Mouse (Mus musculus) cerebellum, postnatal 36 days (tissue): ENCODE measurements around the gene Fgfr2.
"Not testable (repeated sequence)": the region's sequence is repeated elsewhere in the genome, so short reads cannot be mapped to it uniquely, and the experiment has no call there.

ENCODE experiments used
- DNase-seq, 2 experiments: peaks; one replicate each; pipeline ENCODE4 v3.0.0; 2021 to 2022; ENCODE audit warnings: mixed read lengths in 2 of 2

Gene Fgfr2

DNA sequence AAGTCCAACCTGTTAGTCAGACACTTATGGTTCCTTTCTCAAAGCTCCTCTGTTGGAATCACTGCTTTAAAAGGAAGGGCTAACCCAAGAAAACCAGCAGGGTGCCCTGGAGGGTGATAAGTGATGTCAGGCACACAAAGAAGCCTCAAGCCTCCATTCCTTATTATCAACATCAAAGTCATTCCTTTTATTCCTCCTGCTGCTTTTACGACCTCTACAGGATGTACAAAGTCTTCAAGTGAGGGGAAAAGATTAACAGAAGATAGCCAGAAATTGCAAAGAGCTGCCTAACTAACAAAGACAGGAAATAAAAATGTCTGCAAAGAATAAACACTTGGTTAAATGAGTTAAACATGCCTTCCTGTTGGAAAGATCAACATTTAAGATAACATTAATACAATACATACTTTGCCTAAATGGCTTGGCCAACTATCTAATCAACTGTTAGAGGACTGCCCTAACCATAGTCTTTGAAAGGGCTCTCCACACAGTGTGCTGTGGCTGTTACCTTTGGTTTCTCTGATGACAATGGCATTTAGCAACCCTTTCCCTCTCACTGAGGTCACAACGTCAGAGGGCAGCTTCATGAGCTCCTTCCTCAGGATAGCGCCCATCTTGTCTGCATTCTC, 563.9 kb downstream of the Fgfr2 start:
- DNase-seq, result no peak

GRCm38 (mm10) chr7:132558141-132558736, 564.9 kb downstream of the Fgfr2 start:
- DNase-seq, result no peak

DNA sequence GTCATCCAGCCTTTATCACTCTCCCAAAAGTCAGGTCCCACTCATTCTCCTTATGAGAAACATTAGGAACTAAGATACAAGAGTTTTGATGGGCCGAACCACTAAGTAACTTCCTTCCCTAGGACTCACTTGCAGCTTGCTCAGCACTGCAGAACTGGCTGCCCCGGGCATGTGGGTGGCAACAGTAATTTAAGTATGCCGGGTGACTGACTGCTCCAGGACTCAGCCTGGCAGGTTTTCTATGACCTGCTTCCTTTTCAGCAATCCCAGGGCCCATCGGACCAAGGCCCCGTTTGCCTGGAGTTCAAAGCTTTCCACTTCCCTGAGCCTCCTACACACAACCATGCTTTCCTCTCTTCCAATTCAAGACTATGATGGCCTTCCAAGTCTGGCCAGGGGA, 566.6 kb downstream of the Fgfr2 start:
- DNase-seq, result no peak

- no peak for DNase-seq
Measured at GRCm38 (mm10) chr7:132555911-132556310, 567.2 kb downstream of the Fgfr2 start.

GRCm38 (mm10) chr7:132554091-132554490, 569.1 kb downstream of the Fgfr2 start:
- no peak for DNase-seq

DNA sequence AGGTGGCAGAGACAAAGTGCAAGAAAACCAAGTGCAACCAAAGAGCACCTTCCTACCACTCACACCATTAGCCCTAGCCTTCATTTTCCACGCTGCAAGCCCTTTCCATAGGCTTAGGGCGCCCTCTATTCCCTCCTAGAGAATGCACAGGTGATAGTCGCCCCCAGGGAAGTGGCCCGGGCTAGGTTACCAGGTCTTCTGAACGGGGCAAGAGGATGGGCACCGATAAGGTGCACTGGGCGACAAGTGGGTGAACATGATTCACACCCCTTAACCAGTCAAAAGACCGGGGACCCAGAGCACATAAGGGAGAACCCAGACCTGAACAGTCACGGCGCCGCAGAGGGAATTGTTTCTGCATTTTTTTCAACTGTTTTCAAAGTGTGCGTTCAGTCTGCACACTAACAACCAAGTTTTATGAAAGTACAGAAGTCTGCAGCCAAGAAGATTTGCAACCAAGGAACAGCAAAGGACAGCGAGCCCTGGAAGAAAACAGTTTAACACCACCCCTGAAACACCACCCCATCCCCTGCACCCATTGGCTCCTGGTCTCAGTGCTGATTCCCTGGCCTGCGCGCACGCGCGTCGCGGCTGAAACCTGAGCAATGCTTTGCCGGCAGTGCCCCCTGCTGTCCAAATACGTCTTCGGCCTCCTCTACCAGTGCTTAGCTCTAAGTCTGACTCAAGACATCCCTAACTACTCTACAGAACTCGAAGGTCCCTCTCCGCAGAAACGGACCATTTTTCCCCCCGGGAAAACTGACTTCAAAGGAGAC, 571.6 kb downstream of the Fgfr2 start:
- peak; percentile 96 to 98 for DNase-seq

GRCm38 (mm10) chr7:132547126-132547525, 576.0 kb downstream of the Fgfr2 start:
- DNase-seq, result no peak

GRCm38 (mm10) chr7:132542427-132542826, 580.7 kb downstream of the Fgfr2 start:
- no peak for DNase-seq

- DNase-seq, result no peak
Measured at GRCm38 (mm10) chr7:132541566-132541965, 581.6 kb downstream of the Fgfr2 start.

- DNase-seq, result no peak
Measured at GRCm38 (mm10) chr7:132540597-132540996, 582.6 kb downstream of the Fgfr2 start.

DNA sequence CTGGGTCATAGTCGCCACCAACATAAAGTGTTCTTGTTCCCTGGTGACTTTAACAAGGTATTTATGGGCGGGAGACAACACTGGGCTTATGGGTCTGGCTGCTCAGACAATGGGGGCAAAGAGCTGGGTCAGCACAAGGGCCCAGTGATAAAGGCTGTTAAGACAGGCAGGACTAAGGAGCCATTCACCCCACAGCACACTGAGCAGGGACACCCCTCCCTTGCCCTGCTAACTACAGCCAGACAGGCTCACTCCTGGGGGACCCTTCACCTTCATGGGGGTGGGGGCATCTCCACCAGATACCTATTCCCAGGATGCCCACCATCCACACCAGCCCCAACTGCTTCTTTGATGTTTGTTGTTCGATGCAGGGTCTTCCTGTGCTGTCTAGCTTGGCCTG, 593.9 kb downstream of the Fgfr2 start:
- DNase-seq, result no peak

GRCm38 (mm10) chr7:132513419-132513982, 609.6 kb downstream of the Fgfr2 start:
- no peak for DNase-seq

- no peak for DNase-seq
Measured at GRCm38 (mm10) chr7:132509110-132509509, 614.0 kb downstream of the Fgfr2 start.

- DNase-seq, result peak; percentile 5 to 7
Measured at GRCm38 (mm10) chr7:132507361-132507760, 615.8 kb downstream of the Fgfr2 start.

DNA sequence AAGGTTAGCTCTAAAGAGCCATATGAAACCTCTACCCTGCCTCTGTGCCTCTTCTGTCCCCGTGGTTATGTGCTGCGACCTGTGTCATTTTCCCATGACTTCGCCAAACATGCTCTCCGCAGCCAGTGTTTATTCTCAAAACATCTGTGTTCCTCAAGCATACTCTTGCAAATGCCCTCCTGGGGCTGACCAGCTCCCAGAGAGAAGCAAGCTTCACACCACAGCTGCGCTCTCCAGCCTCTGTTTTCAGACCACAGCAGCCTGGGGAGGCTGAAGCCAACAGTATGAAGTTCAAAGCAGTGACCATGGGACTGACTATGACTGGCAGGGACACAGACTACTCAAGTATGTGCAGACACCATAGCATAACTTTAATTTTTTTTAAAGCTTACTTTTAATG, 616.9 kb downstream of the Fgfr2 start:
- DNase-seq, result no peak

DNA sequence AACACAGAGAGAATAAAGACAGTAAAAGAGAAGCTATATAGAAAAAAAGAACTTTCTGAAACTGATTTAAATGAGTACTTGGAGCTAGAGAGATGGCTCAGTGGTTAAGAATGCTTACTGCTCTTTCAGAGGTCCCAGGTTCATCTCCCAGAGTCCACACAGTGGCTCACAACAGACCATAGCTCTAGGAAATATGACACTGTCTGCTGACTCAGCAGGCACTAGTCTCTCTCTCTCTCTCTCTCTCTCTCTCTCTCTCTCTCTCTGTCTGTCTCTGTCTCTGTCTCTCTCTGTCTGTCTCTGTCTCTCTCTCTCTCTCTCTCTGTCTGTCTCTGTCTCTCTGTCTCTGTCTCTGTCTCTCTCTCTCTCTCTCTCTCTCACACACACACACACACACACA, 620.7 kb downstream of the Fgfr2 start:
- DNase-seq, result not testable (repeated sequence)

DNA sequence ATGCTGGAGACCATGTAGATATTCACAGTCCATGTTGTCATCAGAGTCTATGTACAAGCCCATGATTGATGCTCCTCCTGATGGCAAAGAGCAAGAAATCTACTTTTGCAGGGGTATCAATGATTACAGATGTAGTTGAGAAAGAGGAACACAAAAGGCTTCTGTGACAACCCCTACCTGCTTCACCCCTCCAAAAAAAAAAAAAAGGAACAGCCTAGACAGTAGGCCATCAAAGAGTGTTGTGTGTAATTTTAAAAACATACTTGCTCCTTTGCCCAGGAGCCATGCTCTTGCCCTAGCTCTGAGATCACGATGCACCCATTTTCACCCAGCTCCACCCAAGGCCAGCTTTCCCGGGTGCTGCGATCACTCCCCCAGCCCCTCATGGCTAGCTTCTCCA, 626.0 kb downstream of the Fgfr2 start:
- DNase-seq, result no peak

DNA sequence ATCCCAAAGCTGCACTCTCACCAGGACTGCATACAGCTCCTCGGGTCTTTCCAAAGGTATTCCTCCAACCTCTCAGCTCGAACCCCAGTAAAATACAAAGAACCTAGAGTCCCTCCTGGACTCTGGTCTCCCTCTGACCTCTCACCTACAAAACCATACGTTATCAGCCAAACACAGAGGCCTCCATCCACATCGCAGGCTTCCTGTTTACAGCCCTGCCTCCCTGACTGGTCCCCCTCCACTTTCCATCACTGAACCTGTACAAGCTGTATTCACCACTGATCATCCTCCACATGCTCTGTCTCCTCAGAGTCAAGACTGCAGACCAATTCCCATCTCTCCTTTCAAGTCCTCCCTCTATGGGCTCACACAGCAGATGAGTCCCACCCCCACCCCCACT, 628.9 kb downstream of the Fgfr2 start:
- no peak for DNase-seq

DNA sequence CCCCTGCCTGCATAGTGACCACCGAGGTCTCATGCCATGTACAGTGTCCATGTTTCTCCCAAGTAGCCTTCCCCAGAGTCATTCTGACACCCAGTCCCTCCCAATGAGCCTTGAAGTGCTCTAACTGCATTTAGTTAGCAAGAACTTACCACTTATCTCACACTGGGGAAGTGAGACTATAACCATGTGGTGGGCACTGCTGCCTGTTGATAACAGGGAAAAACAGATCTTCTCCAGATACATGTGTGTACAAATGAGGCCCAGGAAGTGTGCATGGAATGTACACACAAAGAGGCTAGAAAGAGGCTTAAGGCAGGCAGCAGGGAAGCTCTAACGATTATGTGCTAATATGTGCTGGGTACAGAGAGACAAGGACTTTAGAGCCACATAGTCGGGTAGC, 629.5 kb downstream of the Fgfr2 start:
- DNase-seq, result no peak

DNA sequence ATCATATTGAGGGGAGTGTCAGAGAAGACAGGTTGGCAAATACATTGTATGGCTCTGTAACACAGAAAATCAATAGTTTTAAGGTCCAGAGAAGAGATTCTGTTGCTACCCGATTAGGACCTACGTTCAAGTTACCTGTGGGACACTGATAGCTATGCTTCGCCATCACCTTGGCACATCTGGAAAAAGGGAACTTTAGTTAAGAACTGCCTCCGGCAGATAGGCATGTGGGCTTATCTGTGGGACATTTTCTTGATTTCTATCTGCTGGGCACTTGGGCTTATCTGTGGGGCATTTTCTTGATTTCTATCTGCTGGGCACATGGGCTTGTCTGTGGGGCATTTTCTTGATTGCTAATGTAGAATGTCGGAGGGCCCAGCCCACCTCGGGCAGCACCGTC, 631.2 kb downstream of the Fgfr2 start:
- DNase-seq, result no peak

- DNase-seq, result no peak
Measured at GRCm38 (mm10) chr7:132487361-132487760, 635.8 kb downstream of the Fgfr2 start.

DNA sequence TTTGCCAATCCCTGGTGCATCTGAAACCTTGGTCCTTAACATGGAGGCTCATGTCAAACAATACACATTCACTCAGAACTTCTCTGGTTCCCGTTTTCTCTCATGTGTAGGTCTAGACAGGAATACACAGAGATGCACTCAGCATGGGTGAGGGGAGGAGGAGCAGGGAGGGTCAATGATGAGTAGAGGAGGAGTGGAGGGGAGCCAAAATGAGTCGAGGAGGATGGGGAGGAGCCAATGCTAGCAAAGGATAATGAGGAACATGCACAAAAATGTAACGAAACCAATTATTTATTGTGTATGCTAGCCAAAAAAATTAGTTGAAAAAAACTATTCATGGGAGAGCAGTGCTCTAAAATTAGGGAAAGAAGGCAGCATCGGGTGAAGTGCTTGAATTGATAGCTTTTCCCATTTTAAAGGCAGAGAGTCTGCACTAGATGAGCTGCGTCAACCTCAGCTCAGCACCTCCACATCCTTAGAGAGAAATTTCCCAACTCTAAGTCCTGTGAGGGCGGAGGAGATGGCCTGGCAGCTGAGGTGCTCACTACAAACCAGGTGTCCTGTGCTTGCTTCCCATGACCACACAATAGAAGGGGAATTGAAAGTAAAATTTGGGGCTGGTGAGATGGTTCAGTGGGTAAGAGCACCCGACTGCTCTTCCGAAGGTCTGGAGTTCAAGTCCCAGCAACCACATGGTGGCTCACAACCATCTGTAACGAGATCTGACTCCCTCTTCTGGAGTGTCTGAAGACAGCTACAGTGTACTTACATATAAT, 636.6 kb downstream of the Fgfr2 start:
- no peak for DNase-seq

DNA sequence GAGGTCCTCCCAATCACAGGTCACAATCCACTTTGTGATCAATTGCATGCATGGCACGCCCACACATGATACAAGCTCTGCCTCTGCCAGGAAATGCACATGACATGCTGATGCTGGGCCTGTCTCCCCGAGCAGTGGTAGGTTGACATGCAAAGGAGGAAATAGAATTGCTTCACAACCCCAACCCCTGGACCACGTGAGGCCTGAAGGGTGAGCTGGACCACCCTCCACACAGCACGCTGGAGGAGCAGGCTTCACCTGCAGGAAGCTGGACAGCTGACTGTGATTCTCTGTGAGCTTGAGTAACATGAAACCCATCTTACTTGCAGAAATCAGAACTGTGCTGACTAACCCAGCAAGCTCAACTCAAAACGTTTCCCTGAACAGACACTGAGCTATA, 638.7 kb downstream of the Fgfr2 start:
- DNase-seq, result no peak
